Mouse (Mus musculus): Measurements from ENCODE around the gene Itgb8.
A peak's percentile ranks its signal among the peaks of the same experiment; 100 is the strongest.

Itgb8 gene

DNA sequence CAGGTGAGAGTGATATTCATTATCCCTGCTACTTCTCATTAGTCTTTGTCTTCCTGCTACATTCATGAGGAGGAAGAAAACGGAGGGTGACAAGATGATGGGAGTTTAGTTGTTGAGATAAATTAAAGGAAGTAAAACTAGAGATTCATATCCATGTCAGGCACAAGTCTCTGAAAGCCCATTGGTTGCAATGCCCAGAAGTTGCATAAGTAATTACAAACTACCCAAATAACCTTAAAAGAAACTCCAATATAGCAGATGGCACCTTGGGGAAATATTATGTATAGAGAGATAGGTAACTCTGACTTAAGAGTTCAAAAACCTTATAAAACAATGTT is 31.2 kb downstream of the Itgb8 start:
- DNase-seq, result no peak

DNA sequence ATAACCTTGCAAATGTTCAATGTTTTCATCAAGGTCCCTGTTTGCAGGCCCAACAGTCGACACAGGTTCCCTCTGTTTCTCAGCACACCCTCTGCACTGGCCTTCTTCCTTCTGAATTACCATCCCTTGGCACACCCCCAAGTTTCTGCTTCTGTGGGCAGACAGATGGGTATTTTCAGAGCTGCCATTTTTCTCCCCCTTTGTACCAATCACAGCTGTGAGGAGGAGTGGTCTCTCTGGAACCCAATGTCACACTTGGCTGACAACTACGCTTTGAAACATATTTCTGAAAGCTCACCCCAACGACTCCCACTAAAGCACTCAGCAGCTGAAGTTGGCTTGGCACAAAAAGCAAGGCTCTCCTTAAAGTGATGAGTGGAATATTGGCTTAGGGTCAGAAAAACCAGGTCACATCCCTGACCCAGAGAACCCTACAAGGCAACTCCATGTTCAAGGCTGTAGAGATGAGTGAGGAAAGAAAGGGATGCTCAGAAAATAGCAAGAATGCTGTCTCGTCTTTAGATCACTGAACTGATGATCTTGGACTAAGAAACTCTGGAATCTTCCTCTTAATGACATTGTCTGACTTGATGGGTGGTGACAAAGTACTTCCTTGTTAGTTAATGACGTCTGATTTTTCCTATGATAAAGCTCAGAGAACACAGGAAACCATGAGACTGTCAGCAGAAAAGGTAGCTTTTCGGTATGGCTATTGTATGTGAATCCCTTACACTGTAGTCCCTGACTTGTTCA is 31.7 kb downstream of the Itgb8 start:
- DNase-seq, result no peak

DNA sequence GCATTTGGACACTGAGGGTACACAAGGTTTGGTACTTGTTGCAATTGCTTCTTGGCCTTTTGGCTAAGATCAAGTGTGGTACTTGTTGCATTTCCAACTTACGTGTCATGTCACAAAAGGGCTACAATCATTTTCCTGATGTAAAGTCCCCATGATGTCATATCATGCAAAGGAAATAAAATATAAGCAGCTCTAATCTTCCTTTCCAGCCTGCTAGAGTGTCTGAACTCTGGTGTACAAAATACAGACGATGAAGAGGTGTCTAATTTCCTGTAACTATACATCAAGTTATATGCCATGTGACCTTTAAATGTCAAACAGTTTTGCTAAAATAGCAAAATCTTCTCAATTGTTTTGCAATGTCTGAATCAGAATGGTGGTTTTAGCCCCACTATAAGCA is 34.2 kb downstream of the Itgb8 start:
- no peak for DNase-seq

DNA sequence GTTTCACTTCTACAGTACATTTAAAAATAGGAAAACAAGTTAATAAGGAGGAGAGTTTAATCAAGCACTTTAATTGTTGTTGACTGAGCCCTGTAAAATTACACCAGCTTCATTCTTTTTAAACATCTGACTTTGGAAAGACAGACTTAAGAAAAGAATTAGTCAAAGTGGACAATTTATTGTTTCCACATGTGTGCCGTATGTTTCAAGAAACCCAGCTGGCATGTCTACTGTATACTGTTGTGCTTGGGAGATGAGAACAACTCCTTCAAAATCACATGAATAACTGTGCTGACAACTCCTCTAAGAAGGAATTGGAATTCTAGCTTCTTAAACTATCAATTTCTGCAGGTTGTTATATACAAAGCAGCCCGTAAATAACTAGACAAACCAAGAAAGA is 35.8 kb downstream of the Itgb8 start:
- no peak for DNase-seq

DNA sequence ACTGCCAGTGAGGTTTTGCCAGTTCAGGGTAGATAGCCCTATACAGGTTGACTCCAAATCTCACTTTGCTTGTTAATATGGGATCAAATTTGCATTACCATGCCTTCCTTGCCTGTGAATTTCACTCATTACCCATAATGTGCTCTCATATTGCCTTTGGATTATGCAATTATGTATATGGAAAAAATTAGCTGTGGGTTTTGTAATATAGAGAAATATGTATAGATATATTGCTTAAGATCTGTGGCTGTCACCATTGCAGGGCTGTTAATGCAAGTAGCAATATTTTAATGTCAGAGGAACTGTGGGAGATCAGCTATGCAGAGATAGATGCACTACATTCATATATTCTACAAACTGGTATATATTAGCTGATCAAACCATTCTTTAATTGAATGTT is 43.5 kb downstream of the Itgb8 start:
- DNase-seq, result no peak

DNA sequence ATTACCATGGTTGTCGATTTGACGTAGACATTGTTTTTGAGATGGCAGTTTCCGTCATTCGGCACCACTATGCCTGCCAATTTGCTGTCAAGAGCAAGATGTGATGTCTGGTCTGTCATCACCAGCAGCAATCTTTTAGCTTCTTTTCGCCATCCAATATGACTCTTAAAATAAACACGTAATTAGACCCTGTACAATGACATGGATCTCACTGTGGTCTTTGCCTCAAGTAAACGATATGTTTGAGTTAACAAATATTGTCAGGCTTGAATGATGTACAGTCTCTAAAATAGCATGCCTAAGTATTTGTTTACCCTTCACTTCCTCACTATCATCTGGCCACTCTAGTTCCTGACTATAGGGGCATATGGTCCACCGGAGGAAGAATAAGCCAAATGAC is 48.8 kb downstream of the Itgb8 start:
- DNase-seq, result no peak

DNA sequence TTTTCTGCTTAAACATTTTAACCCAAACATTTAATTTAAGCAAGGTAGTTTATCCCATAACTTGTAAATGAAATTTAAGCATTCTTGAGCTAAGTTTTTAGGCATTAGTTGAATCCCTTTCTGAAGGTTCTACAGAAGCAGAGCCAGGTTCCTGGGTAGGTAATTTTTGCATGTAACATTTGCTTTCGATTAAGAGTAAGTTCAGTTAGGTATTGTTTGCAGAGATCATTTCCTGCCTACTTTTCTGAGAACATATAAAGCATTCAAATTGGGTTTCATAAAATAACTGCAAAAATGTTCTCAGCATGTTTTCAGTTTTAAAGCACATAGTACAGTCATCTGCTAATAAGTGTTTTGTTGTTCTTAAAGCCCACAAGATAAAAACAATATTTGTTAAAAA is 53.2 kb downstream of the Itgb8 start:
- no peak for DNase-seq

DNA sequence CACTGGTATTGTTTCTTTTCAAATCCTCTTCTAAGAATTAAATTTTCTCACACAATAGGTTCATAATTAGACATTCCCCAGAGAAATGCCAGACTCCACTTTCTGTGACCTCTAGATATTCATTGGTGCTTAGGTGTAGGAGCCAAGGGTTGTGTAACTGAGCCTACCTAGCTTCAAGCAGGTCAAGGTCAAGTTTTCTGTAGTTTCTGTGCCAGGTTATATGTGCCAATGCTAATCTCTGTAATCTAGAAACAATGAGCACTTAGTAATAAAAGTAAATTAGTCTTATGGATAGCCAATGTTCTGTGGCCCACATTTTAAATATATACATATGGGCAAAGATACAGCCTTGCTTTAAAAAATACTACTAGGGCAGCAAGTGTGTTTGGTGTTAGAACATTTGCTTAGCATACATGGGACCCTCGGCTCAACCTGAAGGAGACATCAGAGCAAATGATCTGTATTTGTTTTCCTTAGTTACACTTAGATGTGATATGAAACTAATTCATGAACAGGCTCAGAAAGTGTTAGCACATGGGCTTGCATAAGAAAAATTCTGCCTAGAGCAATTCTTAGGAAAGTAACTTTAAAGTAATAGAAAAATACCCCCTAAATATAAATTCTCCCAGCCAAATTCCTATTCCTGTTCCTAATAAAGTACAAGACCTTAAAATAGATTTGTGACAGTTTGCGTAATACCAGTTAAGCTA is 56.2 kb downstream of the Itgb8 start:
- no peak for DNase-seq

DNA sequence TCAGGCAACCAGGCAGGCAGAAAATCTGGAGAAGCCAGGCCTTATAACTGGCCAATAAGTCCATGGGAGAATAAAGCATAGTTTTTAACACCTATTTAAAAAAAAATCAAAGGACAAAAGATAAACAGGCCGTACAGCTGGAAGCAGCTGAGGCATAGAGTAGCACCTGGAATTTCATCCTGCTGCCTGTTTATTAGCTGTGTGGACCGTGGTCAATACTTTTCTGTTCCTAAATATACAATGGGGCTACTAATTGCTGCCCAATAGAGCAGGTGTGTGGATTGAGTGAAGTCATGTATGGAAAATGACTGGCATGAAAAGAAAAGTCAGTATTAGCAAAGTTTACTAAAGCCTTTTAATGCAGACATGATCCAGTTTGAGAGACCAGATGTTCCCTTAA is 62.6 kb downstream of the Itgb8 start:
- no peak for DNase-seq

DNA sequence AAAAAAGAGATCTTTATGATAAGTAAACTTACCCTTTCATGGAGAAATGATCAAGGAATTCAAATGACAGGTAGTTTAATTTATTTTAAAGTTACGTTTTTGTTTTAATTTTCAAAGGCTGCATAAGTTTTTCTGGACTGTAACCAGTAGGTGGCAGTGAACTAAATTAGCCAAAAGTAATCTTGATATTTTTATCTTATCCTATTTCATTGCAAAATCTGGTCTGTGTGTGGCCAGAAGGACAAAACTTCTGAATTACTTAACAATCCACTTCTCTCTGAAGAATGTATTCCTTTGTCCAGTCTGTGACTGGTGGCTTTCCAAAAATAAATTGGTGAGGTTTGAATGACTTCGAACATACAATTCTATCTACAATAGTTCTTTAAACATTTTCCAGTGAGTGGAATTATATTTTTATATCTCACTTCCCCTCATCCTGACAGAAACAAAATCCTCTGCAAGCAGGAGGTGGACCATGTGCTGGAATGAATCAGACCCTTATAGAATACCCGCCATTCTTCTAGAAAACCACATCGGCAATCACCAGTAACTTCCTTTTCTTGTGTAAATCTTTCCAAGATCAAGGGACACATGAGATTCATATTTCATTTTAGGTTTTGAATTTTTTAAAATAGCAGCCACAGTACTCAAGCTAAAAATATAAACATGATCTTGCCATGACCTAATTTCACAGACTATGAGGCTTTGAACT is 68.6 kb downstream of the Itgb8 start:
- no peak for DNase-seq

DNA sequence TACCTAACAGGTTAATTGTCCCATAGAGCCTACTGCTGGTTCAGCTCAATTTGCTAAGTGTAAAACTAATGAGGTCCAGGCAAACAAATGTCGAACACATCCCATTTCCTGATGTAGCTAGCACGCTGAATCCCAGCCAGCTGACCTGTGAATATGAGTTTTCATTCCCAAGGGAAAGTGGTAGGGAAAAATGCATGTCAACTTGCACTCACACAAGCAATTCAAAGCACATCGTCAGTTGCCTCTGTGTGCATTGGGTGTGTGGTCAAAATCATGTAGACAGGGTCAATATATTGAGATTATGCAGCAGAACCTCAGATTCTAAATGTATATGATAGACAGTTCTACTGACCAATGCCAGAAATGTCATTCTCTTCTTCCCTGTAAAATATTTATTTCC is 69.5 kb downstream of the Itgb8 start:
- DNase-seq, result no peak

DNA sequence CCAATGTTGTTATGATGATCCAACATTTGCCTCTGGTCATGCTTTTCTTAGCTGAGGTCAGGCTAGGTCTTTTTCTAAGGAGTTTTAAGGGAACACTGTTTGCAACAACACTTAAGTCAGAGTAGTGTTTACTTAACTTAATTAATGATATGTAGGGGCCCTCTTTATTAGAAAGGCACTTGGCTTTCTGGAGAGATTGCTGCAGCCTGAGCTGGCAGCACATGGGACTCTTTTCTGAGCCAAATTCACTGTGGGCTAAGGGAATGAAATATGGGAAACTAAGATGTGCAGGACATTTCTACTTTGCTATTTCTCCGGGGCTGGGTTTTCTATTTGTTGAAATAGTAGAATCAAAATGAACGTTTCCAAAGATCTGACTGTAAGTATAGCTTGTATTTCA is 73.5 kb downstream of the Itgb8 start:
- no peak for DNase-seq

DNA sequence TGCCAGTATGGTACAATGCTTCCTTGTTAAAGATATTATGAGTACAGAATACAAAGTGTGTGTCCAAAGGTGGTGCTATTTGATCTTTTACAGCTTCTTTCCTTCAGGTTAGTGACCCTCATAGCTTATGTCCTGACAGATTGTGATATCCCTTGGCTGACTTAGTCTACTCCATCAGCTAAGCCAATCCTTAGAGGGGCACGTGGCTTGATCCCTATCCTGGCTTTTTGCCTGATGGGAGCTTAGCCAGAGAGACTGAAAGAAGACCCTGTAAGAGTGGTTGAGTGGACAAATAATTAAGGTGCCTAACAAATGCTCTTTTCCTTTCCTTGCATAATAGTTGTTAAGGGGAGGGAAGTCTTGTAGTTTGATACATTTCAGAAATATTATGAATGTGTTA is 73.9 kb downstream of the Itgb8 start:
- no peak for DNase-seq

DNA sequence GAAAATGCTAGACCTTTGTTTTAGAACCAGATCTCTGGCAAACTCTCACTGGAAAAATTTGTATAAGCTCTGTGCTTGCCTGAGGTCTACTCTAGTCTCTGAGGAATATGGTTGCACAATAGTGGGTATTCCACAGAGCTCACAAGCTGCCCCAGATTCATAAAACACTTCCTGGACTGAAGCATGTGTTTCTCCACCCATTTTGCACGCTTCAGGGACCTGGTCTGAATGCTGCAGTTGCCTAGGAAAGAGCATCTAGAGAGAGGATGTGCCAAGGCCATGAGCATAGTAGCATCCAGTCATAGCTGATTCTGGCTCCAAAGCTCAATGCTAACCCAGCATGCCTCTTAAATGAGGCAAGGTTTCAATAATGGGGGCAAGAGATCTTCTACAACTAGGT is 74.4 kb downstream of the Itgb8 start:
- peak; percentile 46 for DNase-seq

DNA sequence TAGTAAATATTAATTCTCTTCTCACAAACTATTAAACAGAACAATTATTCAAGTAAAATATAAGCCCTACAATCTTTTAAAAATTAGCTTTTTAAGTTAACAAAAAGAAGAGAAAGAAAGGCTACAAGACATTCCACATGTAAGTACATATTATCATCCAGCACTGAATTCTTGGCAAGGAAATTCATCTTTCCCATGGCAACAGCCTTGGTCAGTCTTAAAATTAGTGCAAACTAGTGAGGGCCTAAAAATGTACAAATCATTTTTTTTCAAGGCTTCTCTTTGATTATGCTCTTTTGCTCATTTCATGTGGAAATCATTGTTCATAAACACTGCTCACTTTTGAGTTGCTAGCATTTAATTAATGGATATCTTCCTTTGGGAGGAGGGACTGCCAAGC is 77.8 kb downstream of the Itgb8 start:
- no peak for DNase-seq

DNA sequence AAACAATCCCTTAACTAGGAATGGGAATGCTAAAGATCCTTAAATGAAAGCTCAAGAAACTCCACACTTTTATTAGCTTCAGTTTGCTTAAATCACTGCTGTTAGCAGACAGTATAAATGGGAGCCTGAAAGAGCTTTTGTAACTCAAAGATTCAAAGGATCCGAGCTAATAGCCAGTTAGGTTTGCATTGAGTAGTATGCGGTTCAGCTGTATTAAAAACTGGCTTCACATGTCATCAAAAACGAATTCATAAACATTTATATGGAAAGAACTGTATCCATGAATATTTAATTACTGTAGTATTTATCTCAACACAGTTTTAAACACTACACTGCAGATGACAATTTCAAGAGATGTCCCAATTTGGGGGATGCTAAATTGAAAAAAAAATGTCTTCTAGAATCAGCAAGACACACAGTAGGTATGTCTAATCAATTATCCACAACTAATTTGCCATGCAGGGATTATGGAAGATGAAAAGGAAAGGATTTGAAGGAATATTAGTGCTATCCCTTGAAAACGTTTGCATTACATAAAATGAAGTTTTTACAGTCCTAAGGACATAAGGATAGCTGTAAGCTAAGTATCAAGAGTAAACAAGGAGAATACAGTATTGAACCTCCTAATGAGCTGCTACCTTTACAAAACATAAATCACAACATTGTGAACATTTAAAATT is 79.2 kb downstream of the Itgb8 start:
- DNase-seq, result no peak

DNA sequence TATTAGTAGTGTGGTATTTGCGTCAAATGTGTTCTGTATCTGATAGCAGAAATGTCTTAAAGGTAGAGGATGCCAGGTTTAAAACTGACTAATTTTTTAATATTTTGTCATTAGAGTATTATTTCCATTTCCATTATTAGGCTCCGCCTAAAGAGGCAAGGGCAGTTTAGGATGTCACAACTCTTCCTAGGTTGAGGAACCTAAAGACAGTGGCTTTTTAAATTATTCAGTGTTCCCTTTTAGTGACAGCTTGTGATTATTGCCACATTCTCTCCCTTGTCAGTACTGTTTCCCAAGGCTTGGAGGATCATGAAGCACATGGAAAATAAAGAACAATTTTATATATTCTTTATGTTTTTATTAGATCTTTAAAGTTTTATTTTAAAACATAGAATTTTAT is 80.9 kb downstream of the Itgb8 start:
- DNase-seq, result no peak

DNA sequence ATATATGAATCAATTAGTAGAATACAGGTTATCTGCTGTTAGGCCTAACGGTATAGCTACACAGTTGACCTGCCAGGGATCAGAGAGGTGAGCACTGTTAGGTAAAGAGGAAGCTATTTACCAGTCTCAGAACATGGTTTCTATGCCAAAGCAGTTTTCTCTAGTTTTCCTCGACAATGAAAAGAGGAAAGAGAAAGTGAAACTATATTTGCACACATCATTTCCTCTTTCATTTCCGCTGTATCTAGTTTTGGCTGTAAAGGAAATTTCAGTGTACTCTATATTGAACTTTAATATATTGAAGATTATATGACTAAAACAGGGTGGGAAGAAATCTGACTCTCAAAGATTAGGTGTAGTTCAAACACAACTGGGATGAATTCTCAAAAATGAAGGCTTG is 81.5 kb downstream of the Itgb8 start:
- no peak for DNase-seq

DNA sequence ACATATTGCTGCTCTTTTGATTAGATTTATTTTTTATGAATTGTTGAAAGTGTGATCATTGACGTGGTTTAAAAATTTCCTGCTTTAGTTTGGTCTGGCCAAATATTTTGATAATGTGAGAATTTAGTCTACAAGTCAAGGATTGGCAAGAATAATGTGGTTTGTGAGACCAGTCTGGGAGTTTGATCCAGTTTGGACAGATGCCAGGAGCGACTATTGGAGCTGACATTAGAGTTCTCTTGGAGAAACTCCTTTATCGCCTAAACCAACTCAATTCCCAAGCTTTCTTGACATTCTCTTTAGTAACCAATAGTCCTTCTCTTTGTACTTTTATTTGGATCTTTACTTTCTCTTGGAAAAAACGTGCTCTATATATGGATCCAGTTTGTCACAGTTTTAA is 83.0 kb downstream of the Itgb8 start:
- DNase-seq, result no peak

DNA sequence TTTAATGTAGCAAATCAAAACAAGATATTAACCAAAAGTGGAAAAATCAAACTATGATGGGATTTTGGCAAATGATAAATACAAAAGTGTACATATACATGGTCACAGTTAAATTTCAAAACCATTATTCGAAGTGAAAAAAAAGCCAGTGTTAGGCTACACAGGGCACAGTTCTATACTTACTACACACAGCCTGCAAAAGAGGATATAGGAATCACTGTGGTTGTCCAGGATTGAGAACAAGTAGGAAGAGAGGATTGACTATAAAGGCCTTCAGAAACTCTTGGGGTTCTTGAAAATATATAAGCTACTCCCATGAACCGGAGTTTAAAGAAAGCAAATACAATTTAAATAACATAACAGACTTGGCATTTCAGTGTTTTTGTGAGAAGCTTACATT is 87.6 kb downstream of the Itgb8 start:
- DNase-seq, result no peak

DNA sequence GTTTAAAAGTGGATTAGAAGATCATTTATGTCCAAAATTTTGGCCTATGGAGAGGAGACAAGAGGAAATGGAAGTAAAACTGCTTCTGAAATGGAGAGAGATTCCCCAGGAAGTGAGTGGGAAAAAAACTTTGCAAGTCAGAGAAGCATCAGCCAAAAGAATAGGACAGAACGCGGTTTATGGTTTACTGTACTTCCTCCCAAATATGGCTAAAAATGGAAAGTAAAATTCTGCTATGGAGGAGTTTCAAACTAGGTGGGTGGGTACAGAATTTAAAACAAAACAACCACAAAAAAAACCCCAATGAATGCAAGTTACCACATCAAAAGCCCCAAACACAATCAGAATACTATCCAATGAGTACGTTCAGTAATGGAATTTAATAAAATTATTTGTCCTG is 90.8 kb downstream of the Itgb8 start:
- DNase-seq, result no peak

DNA sequence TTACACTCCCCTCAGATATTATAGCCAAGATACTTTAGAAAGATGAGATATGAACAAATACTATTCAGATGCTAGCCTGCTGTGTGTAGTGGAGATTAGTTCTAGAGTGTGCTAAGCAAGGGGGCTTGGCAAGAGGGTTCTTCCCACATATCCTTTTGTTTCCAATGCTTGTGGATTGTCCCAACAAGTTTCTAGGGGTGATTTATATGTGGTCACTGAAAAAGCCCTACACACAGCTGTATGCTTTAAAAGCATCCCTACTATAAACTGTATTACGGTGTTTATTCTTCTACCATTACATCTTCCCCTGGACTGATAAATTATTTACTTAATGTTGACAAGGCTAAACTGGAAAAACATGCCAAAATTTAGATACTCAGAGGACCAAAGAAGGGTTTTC is 92.6 kb downstream of the Itgb8 start:
- no peak for DNase-seq

DNA sequence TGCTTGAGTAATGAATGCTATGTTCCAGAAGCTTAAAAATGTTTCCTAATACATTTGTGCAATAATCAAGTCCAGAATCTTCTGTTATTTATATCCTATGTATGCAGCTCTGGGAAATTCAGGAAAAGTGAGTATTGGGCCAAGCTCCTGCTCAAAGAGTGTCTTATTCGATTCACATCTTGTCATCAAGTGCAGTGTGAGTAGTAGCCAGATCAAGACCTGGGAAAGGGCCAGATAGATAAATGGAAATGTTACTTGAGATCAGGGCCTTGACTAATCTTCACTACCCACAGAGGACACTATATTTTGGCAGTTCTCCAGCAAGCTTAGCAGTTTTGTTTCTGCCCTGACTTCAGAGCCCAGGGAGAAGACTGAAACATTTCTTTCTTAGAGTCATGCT is 100.7 kb downstream of the Itgb8 start:
- no peak for DNase-seq

All from kidney, adult 11 months (tissue).